In genomic region chr1:157888573-157888972, GRCm38 (mm10) we compare ENCODE assay signal across 15 mouse cellular contexts.
DNase-seq lines count a peak whose midpoint lies in the region; ATAC-seq lines count a peak whose summit lies in the region.
"Had no signal": no experiment of that assay in that cellular context is flagged by ENCODE, and none has a peak within 500 bp of the region (broad histone marks: within the 10 kb centered on the region; RNA-seq: fewer than 3 reads in every experiment).

No protein-coding gene starts in this region.

- intact Hi-C loops in left cerebral cortex, postnatal 4 days (cut with DNase I), result no loop called here
- intact Hi-C loops in left cerebral cortex, postnatal 10 days (cut with DNase I), result no loop called here

- no peak overlapping the region for H3K27ac ChIP-seq in hindbrain, embryonic 10.5 days
- no peak overlapping the region for H3K27ac ChIP-seq in midbrain, embryonic 14.5 days (replicated peaks; ENCODE audit: low read depth, low read length)
- H3K27ac ChIP-seq: hindbrain, postnatal 0 days had no signal

- H3K27me3 ChIP-seq in hindbrain, embryonic 10.5 days (ENCODE audit: insufficient read depth, poor library complexity, severe bottlenecking), result no peaks in the 10 kb centered on the region
- H3K27me3 ChIP-seq in midbrain, embryonic 14.5 days (ENCODE audit: control insufficient read depth, insufficient read depth, low read length), result no peaks in the 10 kb centered on the region

- H3K9ac ChIP-seq in midbrain, embryonic 14.5 days (replicated peaks; ENCODE audit: low read length), result no peak overlapping the region
- H3K9ac ChIP-seq: lung, embryonic 14.5 days had no signal

- H3K4me3 ChIP-seq in hindbrain, embryonic 10.5 days, result no peak overlapping the region
- H3K4me3 ChIP-seq in midbrain, embryonic 14.5 days (replicated peaks; ENCODE audit: low read depth, low read length), result no peak overlapping the region
- H3K4me3 ChIP-seq: erythroblast, embryonic 14.5 days had no signal

- H3K4me1 ChIP-seq in hindbrain, embryonic 10.5 days (replicated peaks), result no peaks in the 10 kb centered on the region
- no peaks in the 10 kb centered on the region for H3K4me1 ChIP-seq in midbrain, embryonic 14.5 days (ENCODE audit: control insufficient read depth, insufficient read depth, low read length)

- no peaks in the 10 kb centered on the region for H3K9me3 ChIP-seq in hindbrain, embryonic 10.5 days
- H3K9me3 ChIP-seq in midbrain, embryonic 14.5 days (ENCODE audit: control insufficient read depth, low read length), result no peaks in the 10 kb centered on the region

- H3K4me2 ChIP-seq in midbrain, embryonic 14.5 days (ENCODE audit: low read length), result no peak overlapping the region
- H3K4me2 ChIP-seq: lung, embryonic 14.5 days had no signal

- ATAC-seq in midbrain, embryonic 14.5 days (ENCODE audit: low FRiP score, low TSS enrichment), result no peak
- ATAC-seq: CD4-positive, CD25-positive, alpha-beta regulatory T cell, adult 4 months; hindbrain, postnatal 0 days had no signal

- DNase-seq in left cerebral cortex, adult 11 months (ENCODE audit: low spot score), result peak; percentile 26
- no peak for DNase-seq in left cerebral cortex, postnatal 4 days
- peak; percentile 25 to 77 for DNase-seq in layer of hippocampus, adult 18-20 months (ENCODE audit: low spot score in 2 of 2)
- peak; percentile 39 to 64 for DNase-seq in left cerebral cortex, postnatal 10 days (ENCODE audit: extremely low spot score in 1 of 2, low spot score in 2 of 2)
- peak; percentile 80 for DNase-seq in telencephalon, adult 2 months (ENCODE audit: low read depth, low spot score)
- no peak for DNase-seq in neural tube, embryonic 10.5 days (ENCODE audit: extremely low spot score, low spot score)
- DNase-seq in hindbrain, embryonic 10.5 days (ENCODE audit: low spot score), result no peak
- DNase-seq in midbrain, embryonic 14.5 days, result no peak
- DNase-seq: cerebellum, adult 9-11 months; gastrocnemius, postnatal 36 days; kidney, adult 2 months; lung, embryonic 14.5 days had no signal

- 82% methylated on average over 7 of the region's 7 CpGs for WGBS in hindbrain, embryonic 10.5 days
- WGBS in midbrain, embryonic 14.5 days, result 84% methylated on average over 7 of the region's 7 CpGs

- no peaks in the 10 kb centered on the region for H3K36me3 ChIP-seq in hindbrain, embryonic 10.5 days
- H3K36me3 ChIP-seq in midbrain, embryonic 14.5 days (ENCODE audit: control insufficient read depth, insufficient read depth, low read length), result no peaks in the 10 kb centered on the region

Comparison
In these comparisons a context has a peak if more than half of its experiments do, and no peak if none do; other contexts are left out.
1. DNase-seq: peak in left cerebral cortex, adult 11 months (single experiment), layer of hippocampus, adult 18-20 months (2 of 2), left cerebral cortex, postnatal 10 days (2 of 2) and telencephalon, adult 2 months (single experiment); none in left cerebral cortex, postnatal 4 days (single experiment), neural tube, embryonic 10.5 days (single experiment), hindbrain, embryonic 10.5 days (single experiment) and midbrain, embryonic 14.5 days (single experiment).